Mouse (Mus musculus): ENCODE measurements around the gene Egfem1. TPM values are rescaled to one million over a fixed set of nuclear protein-coding genes. Genes with fewer than 3 reads are reported as not detected.

The Egfem1 gene
- polyA plus RNA-seq, 1 experiment from 2014 or later: 3.3 TPM

- H3K4me3 ChIP-seq (replicated peaks): no peak overlapping the region
- 94% methylated on average over 1 of the region's 1 CpGs for WGBS
- H3K9ac ChIP-seq (replicated peaks): no peak overlapping the region
Measured at GRCm38 (mm10) chr3:29731509-29731908, 649.7 kb downstream of the Egfem1 start.

GRCm38 (mm10) chr3:29732626-29733025 lies 650.8 kb downstream of the Egfem1 start:
- Histone ChIP-seq H3K4me3 (replicated peaks) (no peak overlapping the region), H3K36me3 (no peaks in the 10 kb centered on the region), H3K27me3 (peaks cover 3% of the 10 kb centered on the region), H3K4me1 (replicated peaks) (peaks cover 6% of the 10 kb centered on the region; the same call in 1 of the 2 replicates), H3K9me3 (no peaks in the 10 kb centered on the region), H3K4me2 (no peak overlapping the region), H3K27ac (no peak overlapping the region), H3K9ac (replicated peaks) (no peak overlapping the region)
- 65% methylated on average over 4 of the region's 4 CpGs for WGBS
- no peak for ATAC-seq (ENCODE audit: insufficient number of reproducible peaks, insufficient read depth, low FRiP score, low TSS enrichment, low read depth)

More at GRCm38 (mm10) chr3:29731509-29731908, 649.7 kb downstream of the Egfem1 start:
- H3K9me3 ChIP-seq: no peaks in the 10 kb centered on the region
- no peak for ATAC-seq (ENCODE audit: insufficient number of reproducible peaks, insufficient read depth, low FRiP score, low TSS enrichment, low read depth)
- H3K27me3 ChIP-seq: peaks cover 3% of the 10 kb centered on the region
- no peak overlapping the region for H3K4me2 ChIP-seq
- H3K27ac ChIP-seq: no peak overlapping the region
- H3K36me3 ChIP-seq: no peaks in the 10 kb centered on the region
- H3K4me1 ChIP-seq (replicated peaks): peaks cover 6% of the 10 kb centered on the region; the same call in 1 of the 2 replicates

- no peak for ATAC-seq (ENCODE audit: insufficient number of reproducible peaks, insufficient read depth, low FRiP score, low TSS enrichment, low read depth)
- no peaks in the 10 kb centered on the region for H3K9me3 ChIP-seq
- no peak overlapping the region for H3K9ac ChIP-seq (replicated peaks)
- no peaks in the 10 kb centered on the region for H3K36me3 ChIP-seq
- peak overlapping the region; percentile 50 for H3K27ac ChIP-seq
- H3K4me3 ChIP-seq (replicated peaks): no peak overlapping the region
- H3K4me2 ChIP-seq: no peak overlapping the region
- no peaks in the 10 kb centered on the region for H3K27me3 ChIP-seq
- peaks cover 6% of the 10 kb centered on the region; the same call in 1 of the 2 replicates for H3K4me1 ChIP-seq (replicated peaks)
- 20% methylated on average over 6 of the region's 6 CpGs for WGBS
Measured at GRCm38 (mm10) chr3:29734251-29734650, 652.4 kb downstream of the Egfem1 start.

- Histone ChIP-seq H3K27ac (no peak overlapping the region), H3K9me3 (no peaks in the 10 kb centered on the region), H3K27me3 (no peaks in the 10 kb centered on the region), H3K4me1 (replicated peaks) (peaks cover under 1% of the 10 kb centered on the region; the same call in 1 of the 2 replicates), H3K4me2 (no peak overlapping the region), H3K36me3 (no peaks in the 10 kb centered on the region), H3K4me3 (replicated peaks) (no peak overlapping the region), H3K9ac (replicated peaks) (no peak overlapping the region)
- 27% methylated on average over 5 of the region's 5 CpGs for WGBS
- ATAC-seq (ENCODE audit: insufficient number of reproducible peaks, insufficient read depth, low FRiP score, low TSS enrichment, low read depth): no peak
Measured at GRCm38 (mm10) chr3:29739292-29739691, 657.5 kb downstream of the Egfem1 start.

MicroRNAs within 50 kb of the gene (microRNA counts, 519-probe panel; counts per million panel counts)
- not detected for microRNA mmu-miR-551b

Small RNAs within 50 kb of the gene (microRNA-seq; reads per million reads assigned to microRNA genes)
- gene Mir21b (not detected), gene Mir551b (3.5 reads per million, percentile 10 among the genes with 10 or more reads in this experiment)

Other genes with a start within 250 kb of the Egfem1 start
- not detected in 2 replicates for gene Gm1527, start 189.4 kb upstream of the Egfem1 start, polyA plus RNA-seq (2016; fragmentation: Nextera tagmentation; extraction: Ambion mirVana)